Mouse (Mus musculus): ENCODE results near the gene Arid1b.

GRCm38 (mm10) chr17:5026578-5026977 lies 32.4 kb downstream of the Arid1b start:
- peak; percentile 53 for TF ChIP-seq CTCF (IDR thresholded peaks at IDR 0.05)
- no peak for TF ChIP-seq EP300 (IDR thresholded peaks at IDR 0.05)

Measured in lung, postnatal 0 days (tissue).